Mouse (Mus musculus) C2C12 (cell line): ENCODE data around the gene Mybphl.

Experiments used
- CEBPB ChIP-seq: IDR thresholded peaks from one replicate; pipeline ENCODE4 v1.6.1; 2011; ENCODE audit warnings: low read depth, mild to moderate bottlenecking, control low read depth, moderate library complexity
- CTCF ChIP-seq: IDR thresholded peaks from one replicate; pipeline ENCODE4 v1.5.1; 2011; ENCODE audit not compliant: control insufficient read depth, insufficient read depth, insufficient read length
- MAX ChIP-seq: IDR thresholded peaks from one replicate; pipeline ENCODE4 v1.6.1; 2011; ENCODE audit warnings: mild to moderate bottlenecking, control low read depth
- MYOG ChIP-seq: IDR thresholded peaks from one replicate; pipeline ENCODE4 v1.6.1; 2011; ENCODE audit not compliant: control insufficient read depth, insufficient read length; ENCODE audit errors: extremely low read depth
- USF1 ChIP-seq: IDR thresholded peaks from one replicate; pipeline ENCODE4 v1.6.1; 2011; ENCODE audit warnings: low read depth, mild to moderate bottlenecking, control low read depth, moderate library complexity

- TF ChIP-seq CEBPB (no peak), CTCF (no peak), USF1 (no peak), MYOG (no peak), MAX (no peak)
These were observed 51.1 kb downstream of the Mybphl start for GRCm38 (mm10) chr3:108415831-108416223.
